Mouse (Mus musculus) fat pad, adult 2 months (tissue): ENCODE results near the gene Adgrf1.
"Not testable (repeated sequence)": the region's sequence is repeated elsewhere in the genome, so short reads cannot be mapped to it uniquely, and the experiment has no call there.

Experiments
- DNase-seq: peaks from one replicate; pipeline ENCODE4 v3.0.0-alpha.2; 2011; ENCODE audit warnings: low read depth, low spot score; ENCODE audit errors: extremely low read depth

Adgrf1 gene

GRCm38 (mm10) chr17:43266636-43267035 is 3.5 kb upstream of the Adgrf1 start:
- DNase-seq = no peak

- DNase-seq = no peak
Measured at GRCm38 (mm10) chr17:43267046-43267749, 2.9 kb upstream of the Adgrf1 start.

GRCm38 (mm10) chr17:43276220-43276619 is 6.1 kb downstream of the Adgrf1 start:
- no peak for DNase-seq

GRCm38 (mm10) chr17:43277223-43277622 is 7.1 kb downstream of the Adgrf1 start:
- no peak for DNase-seq

GRCm38 (mm10) chr17:43279671-43280070 is 9.5 kb downstream of the Adgrf1 start:
- no peak for DNase-seq

GRCm38 (mm10) chr17:43282353-43282752 is 12.2 kb downstream of the Adgrf1 start:
- no peak for DNase-seq

GRCm38 (mm10) chr17:43282828-43283227 is 12.7 kb downstream of the Adgrf1 start:
- DNase-seq = no peak

GRCm38 (mm10) chr17:43299515-43299914 is 29.4 kb downstream of the Adgrf1 start:
- DNase-seq = peak; percentile 69

GRCm38 (mm10) chr17:43325986-43326671 is 56.0 kb downstream of the Adgrf1 start:
- no peak for DNase-seq

GRCm38 (mm10) chr17:43326726-43327700 is 56.9 kb downstream of the Adgrf1 start:
- no peak for DNase-seq

GRCm38 (mm10) chr17:43327810-43328209 is 57.7 kb downstream of the Adgrf1 start:
- no peak for DNase-seq

- DNase-seq = no peak
Measured at GRCm38 (mm10) chr17:43329216-43329615, 59.1 kb downstream of the Adgrf1 start.

GRCm38 (mm10) chr17:43329761-43330183 is 59.6 kb downstream of the Adgrf1 start:
- DNase-seq = no peak

GRCm38 (mm10) chr17:43332686-43333085 is 62.6 kb downstream of the Adgrf1 start:
- no peak for DNase-seq

- DNase-seq = no peak
Measured at GRCm38 (mm10) chr17:43334074-43334473, 63.9 kb downstream of the Adgrf1 start.

- no peak for DNase-seq
Measured at GRCm38 (mm10) chr17:43337643-43338042, 67.5 kb downstream of the Adgrf1 start.

- DNase-seq = no peak
Measured at GRCm38 (mm10) chr17:43338279-43338678, 68.2 kb downstream of the Adgrf1 start.

- DNase-seq = not testable (repeated sequence)
Measured at GRCm38 (mm10) chr17:43346499-43346898, 76.4 kb downstream of the Adgrf1 start.

- no peak for DNase-seq
Measured at GRCm38 (mm10) chr17:43357902-43358539, 87.9 kb downstream of the Adgrf1 start.

GRCm38 (mm10) chr17:43359826-43360619 is 89.9 kb downstream of the Adgrf1 start, which contains the start of gene Adgrf5:
Gene Adgrf5 (plus strand): TSS chr17:43360451.
- no peak for DNase-seq
